Mouse (Mus musculus): ENCODE measurements at regions not wholly inside any gene's neighbourhood (a gene's known extent, or its start where the extent isn't known, plus 50 kb on each side); places are given as distances from the start of the nearest gene placed in this dataset.
A peak's percentile ranks its signal among the peaks of the same experiment; 100 is the strongest.

DNA sequence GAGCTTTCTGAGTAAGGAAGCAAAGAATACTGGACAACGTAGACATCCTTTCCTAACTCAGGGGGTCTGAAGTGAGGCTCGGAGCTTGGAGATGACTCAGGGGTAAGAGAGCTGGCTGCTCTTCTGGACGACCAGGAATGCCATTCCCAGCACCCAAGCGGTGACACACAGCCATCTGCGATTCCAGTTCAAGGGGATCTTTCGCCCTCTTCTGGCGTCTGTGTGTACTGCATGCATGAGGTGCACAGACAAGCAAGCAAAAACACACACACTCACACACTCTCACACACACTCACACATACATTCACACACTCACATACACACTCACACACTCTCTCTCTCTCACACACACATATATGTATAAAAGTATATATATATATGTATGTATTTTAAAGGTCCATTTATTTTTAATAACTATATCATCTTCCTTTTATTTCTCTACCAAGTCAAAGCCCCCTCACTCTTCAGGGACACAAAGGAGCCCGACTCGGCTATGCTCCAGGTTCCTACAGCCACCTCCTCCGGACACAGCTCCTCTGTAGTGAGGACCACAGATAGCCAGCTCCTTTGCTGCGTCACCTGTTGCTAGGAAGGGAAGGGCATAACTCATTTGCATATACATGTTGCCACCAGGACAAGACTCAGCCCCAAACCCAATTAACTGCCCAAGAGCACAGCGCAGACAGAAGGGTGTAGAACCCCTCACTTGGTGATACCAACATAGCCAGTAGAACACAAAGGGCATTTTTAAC is 91.9 kb upstream of the Smad3 start:
- DNase-seq: no peak

DNA sequence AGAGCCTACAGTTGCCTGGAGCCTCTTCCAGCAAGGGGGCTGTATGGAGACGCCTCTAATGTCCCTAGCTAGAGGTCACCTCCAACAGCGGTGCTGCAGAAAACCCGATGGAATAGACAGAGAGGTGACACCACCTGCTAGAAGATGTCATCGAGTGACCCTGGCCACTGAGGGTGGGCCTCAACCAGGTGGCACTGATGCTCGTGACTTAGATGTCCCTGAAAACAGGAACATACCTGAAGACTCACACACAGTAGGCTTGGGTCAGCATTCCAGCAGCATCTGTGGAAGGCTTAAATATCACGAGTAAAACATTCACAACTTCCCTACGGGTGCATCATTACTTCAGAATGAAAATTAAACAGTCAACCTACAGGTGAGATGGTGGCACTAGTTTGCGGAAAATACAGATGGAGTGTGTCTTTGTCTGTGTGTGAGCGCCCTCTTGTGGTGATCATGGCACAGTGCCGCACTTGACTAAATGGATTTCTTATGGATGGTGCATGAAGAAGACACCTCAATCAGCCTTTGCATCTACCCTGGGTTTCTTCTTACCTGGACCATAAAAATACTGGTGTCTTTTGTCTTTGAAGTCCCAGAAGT is 86.2 kb upstream of the Smad3 start:
- peak; percentile 66 for DNase-seq

DNA sequence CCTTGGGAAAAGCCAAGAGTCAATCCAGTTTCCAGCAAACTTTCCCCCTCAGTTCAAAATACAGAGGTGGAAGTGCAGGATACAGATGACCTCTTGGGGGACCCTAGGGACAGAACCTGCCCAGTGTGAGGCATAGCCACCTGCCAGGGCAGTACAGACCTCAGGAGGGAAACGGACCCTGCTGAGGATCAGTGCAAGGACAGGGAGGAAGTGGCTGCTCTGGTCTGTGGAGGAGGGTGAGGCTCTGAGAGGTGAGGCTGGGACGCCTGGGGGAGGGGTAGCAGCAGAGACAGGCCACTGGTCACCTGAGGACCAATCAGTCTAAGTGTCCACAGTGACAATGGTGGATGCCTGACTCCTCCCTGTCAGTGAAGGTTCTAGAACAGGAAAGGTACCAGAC is 85.6 kb upstream of the Smad3 start:
- DNase-seq: no peak

DNA sequence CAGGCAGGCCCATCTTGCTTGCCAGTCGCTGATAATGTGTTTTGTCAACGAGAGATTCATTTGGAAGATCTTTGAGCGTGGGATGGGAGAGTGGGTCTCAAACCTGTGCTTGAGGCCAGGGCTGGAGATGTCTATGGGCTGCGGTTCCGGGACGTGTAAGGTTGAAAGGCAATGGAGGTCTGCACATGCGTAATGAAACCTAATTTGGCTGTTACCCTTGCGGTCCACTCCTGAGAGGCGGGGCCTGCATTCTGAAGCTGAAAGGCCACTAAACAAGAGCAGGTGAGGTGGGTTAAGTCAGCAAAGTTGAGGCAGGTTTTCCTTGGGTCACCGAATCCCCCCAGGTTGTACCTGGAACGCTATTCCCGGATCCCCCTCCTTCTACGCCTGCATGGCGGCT is 83.3 kb upstream of the Smad3 start:
- DNase-seq: no peak

- DNase-seq: peak; percentile 64
Measured at GRCm38 (mm10) chr9:63838996-63839772, 81.4 kb upstream of the Smad3 start.

- no peak for DNase-seq
Measured at GRCm38 (mm10) chr9:63837552-63837951, 79.8 kb upstream of the Smad3 start.

GRCm38 (mm10) chr9:63836565-63837284 is 78.9 kb upstream of the Smad3 start:
- no peak for DNase-seq

- no peak for DNase-seq
Measured at GRCm38 (mm10) chr9:63836036-63836435, 78.2 kb upstream of the Smad3 start.

GRCm38 (mm10) chr9:63834416-63834815 is 76.6 kb upstream of the Smad3 start:
- DNase-seq: no peak

DNA sequence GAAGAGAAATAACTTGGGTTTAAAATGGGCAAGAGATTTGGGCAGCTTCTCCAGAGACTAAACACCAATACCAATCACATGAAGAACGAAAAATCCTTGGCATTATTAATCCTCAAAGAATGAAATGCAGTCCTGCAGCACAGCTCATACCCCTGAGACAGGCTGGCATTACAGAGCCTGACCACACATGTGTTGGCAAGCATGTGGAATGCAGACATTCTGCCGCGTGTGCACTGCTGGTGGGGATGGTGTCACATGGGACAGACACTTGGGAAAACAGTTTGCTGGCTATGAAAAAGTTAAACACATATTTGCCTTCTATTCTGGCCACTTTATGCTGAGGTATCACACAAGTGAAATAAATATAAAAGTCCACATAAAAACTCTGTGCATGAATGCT is 60.4 kb upstream of the Smad3 start:
- no peak for DNase-seq

DNA sequence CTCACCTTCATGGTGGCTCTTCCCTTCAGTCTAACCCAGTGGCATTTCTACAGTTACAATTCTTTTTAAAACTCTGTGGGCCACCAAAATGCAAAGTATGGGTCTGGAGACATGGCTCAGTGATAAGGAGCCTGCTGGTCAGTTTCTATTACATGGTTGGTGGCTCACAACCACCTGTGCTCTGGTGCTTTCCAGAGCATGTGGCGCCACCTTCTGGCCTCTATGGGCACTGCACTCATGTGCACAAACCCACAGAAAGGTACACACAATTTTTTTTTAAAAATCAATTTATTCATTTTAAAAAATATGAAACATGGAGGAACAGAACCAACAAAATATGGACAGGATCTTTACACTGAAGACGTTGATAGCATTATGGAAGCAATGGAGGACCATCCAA is 58.7 kb upstream of the Smad3 start:
- no peak for DNase-seq

DNA sequence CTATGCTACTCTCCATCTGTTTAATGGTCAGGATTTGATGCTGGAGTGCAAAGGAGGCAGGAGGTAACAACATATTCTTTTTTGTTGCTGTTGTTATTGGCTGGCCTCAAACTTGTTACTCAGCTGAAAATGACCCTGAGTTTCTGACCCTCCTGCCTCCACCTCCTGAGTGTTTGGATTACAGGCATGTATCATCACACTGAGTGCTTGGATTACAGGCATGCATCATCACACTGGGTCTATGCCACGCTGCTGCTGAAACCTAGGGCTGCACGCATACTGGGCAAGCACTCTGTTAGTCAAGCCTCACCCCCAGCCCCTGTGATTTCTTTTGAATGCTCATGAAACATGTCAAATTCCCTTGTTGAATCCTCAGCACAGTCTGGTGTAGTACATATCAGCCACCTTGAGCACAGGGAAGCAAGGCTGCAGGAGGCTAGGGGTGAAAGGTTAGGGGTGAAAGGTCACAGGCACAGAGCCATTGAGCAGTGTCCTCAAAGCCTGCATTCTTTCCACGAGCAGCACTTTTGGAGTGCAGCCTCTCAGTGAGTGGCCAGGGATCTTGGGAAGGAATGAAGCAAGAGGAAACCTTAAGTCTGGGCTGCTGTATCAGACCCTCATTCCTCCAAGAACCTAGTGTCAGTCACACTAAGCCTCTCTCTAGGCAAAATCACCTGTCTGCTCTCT is 52.2 kb upstream of the Smad3 start:
- no peak for DNase-seq
